Mouse (Mus musculus): ENCODE data around the gene Pam. TPM values are rescaled to one million over a fixed set of nuclear protein-coding genes. Genes with fewer than 3 reads are reported as not detected.

Gene Pam
- polyA plus RNA-seq, 1 experiment = 37.0 TPM

- H3K27ac ChIP-seq (ENCODE audit: insufficient read depth, low read depth, low read length) = no peak overlapping the region
- H3K4me3 ChIP-seq (ENCODE audit: insufficient read depth, low read length) = no peak overlapping the region
Measured at GRCm38 (mm10) chr1:97983189-97983588, 112.3 kb downstream of the Pam start.

GRCm38 (mm10) chr1:97979422-97979821, 116.0 kb downstream of the Pam start:
- TF ChIP-seq POLR2A (IDR thresholded peaks at IDR 0.05; ENCODE audit: borderline replicate concordance, low read depth, low read length) (no peak), CTCF (IDR thresholded peaks at IDR 0.05; ENCODE audit: low read depth, low read length) (no peak)
- Histone ChIP-seq H3K4me1 (ENCODE audit: control insufficient read depth, insufficient read depth, low read length) (peaks cover 9% of the 10 kb centered on the region), H3K4me3 (ENCODE audit: insufficient read depth, low read length) (no peak overlapping the region), H3K27ac (ENCODE audit: insufficient read depth, low read depth, low read length) (no peak overlapping the region)

More at GRCm38 (mm10) chr1:97983189-97983588, 112.3 kb downstream of the Pam start:
- TF ChIP-seq POLR2A (IDR thresholded peaks at IDR 0.05; ENCODE audit: borderline replicate concordance, low read depth, low read length) (no peak), CTCF (IDR thresholded peaks at IDR 0.05; ENCODE audit: low read depth, low read length) (no peak)
- no peaks in the 10 kb centered on the region for H3K4me1 ChIP-seq (ENCODE audit: control insufficient read depth, insufficient read depth, low read length)

GRCm38 (mm10) chr1:97977521-97977920, 117.9 kb downstream of the Pam start:
- TF ChIP-seq POLR2A (IDR thresholded peaks at IDR 0.05; ENCODE audit: borderline replicate concordance, low read depth, low read length) (no peak), CTCF (IDR thresholded peaks at IDR 0.05; ENCODE audit: low read depth, low read length) (no peak)
- Histone ChIP-seq H3K27ac (ENCODE audit: insufficient read depth, low read depth, low read length) (no peak overlapping the region), H3K4me3 (ENCODE audit: insufficient read depth, low read length) (peak overlapping the region; percentile 86; the same call in 1 of the 2 replicates), H3K4me1 (ENCODE audit: control insufficient read depth, insufficient read depth, low read length) (peaks cover 9% of the 10 kb centered on the region)

GRCm38 (mm10) chr1:97976873-97977473, 118.5 kb downstream of the Pam start:
- H3K4me1 ChIP-seq (ENCODE audit: control insufficient read depth, insufficient read depth, low read length) = peaks cover 9% of the 10 kb centered on the region
- peak overlapping the region; percentile 86 for H3K4me3 ChIP-seq (ENCODE audit: insufficient read depth, low read length)
- H3K27ac ChIP-seq (ENCODE audit: insufficient read depth, low read depth, low read length) = 0 out of 2 replicates have a peak overlapping the region, but pooled peaks have one; percentile 28
- TF ChIP-seq POLR2A (IDR thresholded peaks at IDR 0.05; ENCODE audit: borderline replicate concordance, low read depth, low read length) = no peak
- no peak for TF ChIP-seq CTCF (IDR thresholded peaks at IDR 0.05; ENCODE audit: low read depth, low read length)

- H3K27ac ChIP-seq (ENCODE audit: insufficient read depth, low read depth, low read length) = no peak overlapping the region
- TF ChIP-seq CTCF (IDR thresholded peaks at IDR 0.05; ENCODE audit: low read depth, low read length) (no peak), POLR2A (IDR thresholded peaks at IDR 0.05; ENCODE audit: borderline replicate concordance, low read depth, low read length) (no peak)
- no peak overlapping the region for H3K4me3 ChIP-seq (ENCODE audit: insufficient read depth, low read length)
- H3K4me1 ChIP-seq (ENCODE audit: control insufficient read depth, insufficient read depth, low read length) = peaks cover 9% of the 10 kb centered on the region
Measured at GRCm38 (mm10) chr1:97976072-97976471, 119.4 kb downstream of the Pam start.

GRCm38 (mm10) chr1:97974968-97975367, 120.5 kb downstream of the Pam start:
- TF ChIP-seq POLR2A (IDR thresholded peaks at IDR 0.05; ENCODE audit: borderline replicate concordance, low read depth, low read length) = no peak
- no peak for TF ChIP-seq CTCF (IDR thresholded peaks at IDR 0.05; ENCODE audit: low read depth, low read length)
- no peak overlapping the region for H3K27ac ChIP-seq (ENCODE audit: insufficient read depth, low read depth, low read length)
- H3K4me1 ChIP-seq (ENCODE audit: control insufficient read depth, insufficient read depth, low read length) = peaks cover 9% of the 10 kb centered on the region
- H3K4me3 ChIP-seq (ENCODE audit: insufficient read depth, low read length) = no peak overlapping the region

GRCm38 (mm10) chr1:97969765-97970164, 125.7 kb downstream of the Pam start:
- H3K4me1 ChIP-seq (ENCODE audit: control insufficient read depth, insufficient read depth, low read length) = no peaks in the 10 kb centered on the region; the same call in 1 of the 2 replicates
- H3K4me3 ChIP-seq (ENCODE audit: insufficient read depth, low read length) = no peak overlapping the region
- no peak overlapping the region for H3K27ac ChIP-seq (ENCODE audit: insufficient read depth, low read depth, low read length)
- TF ChIP-seq POLR2A (IDR thresholded peaks at IDR 0.05; ENCODE audit: borderline replicate concordance, low read depth, low read length) (no peak), CTCF (IDR thresholded peaks at IDR 0.05; ENCODE audit: low read depth, low read length) (no peak)

- no peak for TF ChIP-seq CTCF (IDR thresholded peaks at IDR 0.05; ENCODE audit: low read depth, low read length)
- TF ChIP-seq POLR2A (IDR thresholded peaks at IDR 0.05; ENCODE audit: borderline replicate concordance, low read depth, low read length) = no peak
- 0 out of 2 replicates have a peak, but pooled peaks cover 3% of the 10 kb centered on the region for H3K4me1 ChIP-seq (ENCODE audit: control insufficient read depth, insufficient read depth, low read length)
- no peak overlapping the region for H3K4me3 ChIP-seq (ENCODE audit: insufficient read depth, low read length)
- no peak overlapping the region for H3K27ac ChIP-seq (ENCODE audit: insufficient read depth, low read depth, low read length)
Measured at GRCm38 (mm10) chr1:97963711-97964110, 131.7 kb downstream of the Pam start.

GRCm38 (mm10) chr1:97962134-97962533, 133.3 kb downstream of the Pam start:
- H3K4me3 ChIP-seq (ENCODE audit: insufficient read depth, low read length) = no peak overlapping the region
- no peak for TF ChIP-seq CTCF (IDR thresholded peaks at IDR 0.05; ENCODE audit: low read depth, low read length)
- no peak for TF ChIP-seq POLR2A (IDR thresholded peaks at IDR 0.05; ENCODE audit: borderline replicate concordance, low read depth, low read length)
- 0 out of 2 replicates have a peak, but pooled peaks cover 3% of the 10 kb centered on the region for H3K4me1 ChIP-seq (ENCODE audit: control insufficient read depth, insufficient read depth, low read length)
- no peak overlapping the region for H3K27ac ChIP-seq (ENCODE audit: insufficient read depth, low read depth, low read length)

GRCm38 (mm10) chr1:97960681-97961080, 134.8 kb downstream of the Pam start:
- Histone ChIP-seq H3K27ac (ENCODE audit: insufficient read depth, low read depth, low read length) (no peak overlapping the region), H3K4me1 (ENCODE audit: control insufficient read depth, insufficient read depth, low read length) (0 out of 2 replicates have a peak, but pooled peaks cover 3% of the 10 kb centered on the region), H3K4me3 (ENCODE audit: insufficient read depth, low read length) (no peak overlapping the region)
- TF ChIP-seq POLR2A (IDR thresholded peaks at IDR 0.05; ENCODE audit: borderline replicate concordance, low read depth, low read length) (no peak), CTCF (IDR thresholded peaks at IDR 0.05; ENCODE audit: low read depth, low read length) (no peak)
